Comparison of ENCODE assay signal across 18 mouse cellular contexts in the genomic region with DNA sequence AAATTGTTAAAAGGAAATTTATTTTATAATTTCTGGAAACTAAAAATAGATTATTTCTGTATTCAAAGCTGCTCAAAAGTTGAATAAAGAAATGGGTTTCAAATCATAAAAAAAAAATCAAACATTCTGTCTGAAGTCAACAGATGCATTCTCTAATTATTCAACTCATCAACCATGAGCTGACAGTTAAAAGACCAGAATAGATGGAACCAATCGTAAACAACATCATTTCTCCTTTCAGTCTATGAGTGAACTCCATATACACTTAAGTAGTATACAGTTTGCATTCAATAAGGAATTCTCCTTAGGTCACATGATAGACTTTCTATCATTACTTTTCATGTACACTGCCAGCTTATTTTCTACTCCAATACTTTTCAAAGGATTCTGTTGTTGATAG.
"Had no signal": no experiment of that assay in that cellular context is flagged by ENCODE, and none has a peak within 500 bp of the region (broad histone marks: within the 10 kb centered on the region; RNA-seq: fewer than 3 reads in every experiment).

No protein-coding gene starts in this region.

- H3K36me3 ChIP-seq: midbrain, embryonic 10.5 days; midbrain, embryonic 12.5 days; neural tube, embryonic 13.5 days; neural tube, embryonic 15.5 days had no signal

- ATAC-seq: midbrain, embryonic 16.5 days had no signal

- H3K4me1 ChIP-seq: midbrain, embryonic 10.5 days; midbrain, embryonic 12.5 days; neural tube, embryonic 13.5 days; neural tube, embryonic 15.5 days had no signal

- H3K27me3 ChIP-seq: midbrain, embryonic 12.5 days; neural tube, embryonic 13.5 days; neural tube, embryonic 15.5 days had no signal

- H3K9me3 ChIP-seq: midbrain, embryonic 10.5 days; midbrain, embryonic 12.5 days; neural tube, embryonic 15.5 days had no signal

- H3K9ac ChIP-seq: lung, embryonic 14.5 days; midbrain, embryonic 12.5 days; neural tube, embryonic 13.5 days; neural tube, embryonic 15.5 days had no signal

- DNase-seq: lung, embryonic 14.5 days; lung, postnatal 10 days; lung, postnatal 4 days; midbrain, embryonic 14.5 days; retina, postnatal 1 day; right cerebral cortex, adult 18-20 months; right cerebral cortex, postnatal 25 days; right cerebral cortex, postnatal 4 days; spleen, adult 18-20 months; thymus, adult 18-20 months; thymus, postnatal 14 days; thymus, postnatal 36 days had no signal

- H3K27ac ChIP-seq: midbrain, embryonic 10.5 days; midbrain, embryonic 12.5 days; neural tube, embryonic 15.5 days had no signal

- H3K4me3 ChIP-seq: midbrain, embryonic 10.5 days; midbrain, embryonic 12.5 days; myocyte; neural tube, embryonic 13.5 days; neural tube, embryonic 15.5 days had no signal

- H3K4me2 ChIP-seq: lung, embryonic 14.5 days; midbrain, embryonic 12.5 days; neural tube, embryonic 13.5 days; neural tube, embryonic 15.5 days had no signal
